Mouse (Mus musculus) ES-E14 (cell line): ENCODE data around the gene Ttll7. TPM values are rescaled to one million over a fixed set of nuclear protein-coding genes. Genes with fewer than 3 reads are reported as not detected.

Experiments used
- DNase-seq: peaks from one replicate; pipeline ENCODE4 v3.0.0-alpha.2; 2013; ENCODE audit warnings: low read depth, low spot score
- H3K27ac ChIP-seq: 2 replicates; pipeline ENCODE4 v1.5.1; 2012; ENCODE audit warnings: low read depth, mild to moderate bottlenecking, low read length, moderate library complexity, mixed read lengths; ENCODE audit not compliant: poor library complexity, insufficient read depth, severe bottlenecking
- H3K36me3 ChIP-seq: 2 replicates; pipeline ENCODE4 v1.6.1; 2012; ENCODE audit warnings: mild to moderate bottlenecking, low read length, moderate library complexity, mixed read lengths; ENCODE audit not compliant: control insufficient read depth, poor library complexity, insufficient read depth, severe bottlenecking
- H3K4me1 ChIP-seq, 2 experiments: fragments of 150-350 bp in 1 of 2; sonication (generic) in 1 of 2; 2 replicates each; pipeline ENCODE4 v1.6.1; 2012; ENCODE audit warnings: low read length in 2 of 2, mild to moderate bottlenecking in 1 of 2, mixed read lengths in 1 of 2; ENCODE audit not compliant: control insufficient read depth in 2 of 2, insufficient read depth in 2 of 2, poor library complexity in 1 of 2
- H3K4me3 ChIP-seq, 2 experiments: fragments of 150-350 bp in 1 of 2; sonication (generic) in 1 of 2; 2 replicates each; pipeline ENCODE4 v1.5.1; 2012; ENCODE audit warnings: low read length in 2 of 2, low read depth in 1 of 2, mild to moderate bottlenecking in 1 of 2, mixed read lengths in 1 of 2; ENCODE audit not compliant: insufficient read depth in 1 of 2, poor library complexity in 1 of 2, severe bottlenecking in 1 of 2
- H3K9ac ChIP-seq: 2 replicates; pipeline ENCODE4 v1.6.1; 2012; ENCODE audit warnings: low read depth, mild to moderate bottlenecking, low read length, mixed read lengths; ENCODE audit not compliant: poor library complexity, insufficient read depth, severe bottlenecking
- H3K9me3 ChIP-seq: fragments of 150-350 bp; sonication (generic); 2 replicates; pipeline ENCODE4 v1.6.1; 2012; ENCODE audit warnings: low read depth, mild to moderate bottlenecking, low read length; ENCODE audit not compliant: control insufficient read depth, insufficient read depth
- CHD2 ChIP-seq: IDR thresholded peaks from 2 replicates; pipeline ENCODE4 v1.6.1; 2014; ENCODE audit warnings: mild to moderate bottlenecking, low read depth, low read length, inconsistent platforms
- HCFC1 ChIP-seq: IDR thresholded peaks from 2 replicates; pipeline ENCODE4 v1.6.1; 2012; ENCODE audit warnings: low read length, inconsistent platforms, borderline replicate concordance; ENCODE audit not compliant: insufficient read depth
- MAFK ChIP-seq: IDR thresholded peaks from 2 replicates; pipeline ENCODE4 v1.6.1; 2014; ENCODE audit warnings: mild to moderate bottlenecking, low read depth, low read length, inconsistent platforms; ENCODE audit not compliant: insufficient read depth
- ZC3H11A ChIP-seq: IDR thresholded peaks from 2 replicates; pipeline ENCODE4 v1.6.1; 2012; ENCODE audit warnings: low read depth, mild to moderate bottlenecking, inconsistent platforms, low read length, borderline replicate concordance
- ZNF384 ChIP-seq: IDR thresholded peaks from 2 replicates; pipeline ENCODE4 v1.6.1; 2012; ENCODE audit warnings: low read depth, low read length, inconsistent platforms
- in situ Hi-C, 2 experiments: fragments of 600-800 bp; cut with MboI; formaldehyde crosslinking; loops; one replicate each; pipeline ENCODE4 v1.15.1; 2025; ENCODE audit warnings: low sequenced_read_pairs in 2 of 2, inconsistent platforms in 1 of 2; ENCODE audit not compliant: unreplicated experiment in 2 of 2
- total RNA-seq: library from RNA; depleted of rRNA; stranded (reverse); fragments of 300-350 nt; gene quantifications from 2 replicates; pipeline ENCODE4 v1.2.3, GENCODE M21; 2012; rRNA removed

The Ttll7 gene
- total RNA-seq, 1 experiment = 0.94 TPM

DNA sequence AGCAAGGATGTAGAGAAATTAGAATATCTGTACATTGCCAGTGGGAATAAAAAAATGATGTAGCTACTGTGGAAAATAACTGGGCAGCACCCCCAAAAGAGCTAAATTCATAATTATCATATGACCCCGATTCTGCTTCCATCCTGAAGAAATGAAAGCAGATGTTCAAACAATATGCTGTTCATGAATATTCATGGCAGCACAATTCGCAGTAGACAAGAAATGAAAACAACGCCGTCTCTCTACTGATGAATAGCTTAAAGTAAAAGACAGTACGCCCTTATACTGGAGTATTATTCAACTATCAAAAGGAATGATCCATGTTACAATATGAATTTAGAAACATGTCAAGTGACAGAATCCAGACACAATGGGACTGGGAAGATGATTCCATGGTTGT is 174.1 kb downstream of the Ttll7 start:
- in situ Hi-C loops = no loop called here
- Histone ChIP-seq H3K4me3 (no peak overlapping the region), H3K9me3 (no peaks in the 10 kb centered on the region), H3K9ac (no peak overlapping the region), H3K27ac (no peak overlapping the region), H3K36me3 (no peaks in the 10 kb centered on the region), H3K4me1 (no peaks in the 10 kb centered on the region)
- no peak for TF ChIP-seq CHD2
- TF ChIP-seq ZNF384 = no peak
- TF ChIP-seq HCFC1 = no peak
- TF ChIP-seq MAFK = no peak
- no peak for TF ChIP-seq ZC3H11A
- no peak for DNase-seq

DNA sequence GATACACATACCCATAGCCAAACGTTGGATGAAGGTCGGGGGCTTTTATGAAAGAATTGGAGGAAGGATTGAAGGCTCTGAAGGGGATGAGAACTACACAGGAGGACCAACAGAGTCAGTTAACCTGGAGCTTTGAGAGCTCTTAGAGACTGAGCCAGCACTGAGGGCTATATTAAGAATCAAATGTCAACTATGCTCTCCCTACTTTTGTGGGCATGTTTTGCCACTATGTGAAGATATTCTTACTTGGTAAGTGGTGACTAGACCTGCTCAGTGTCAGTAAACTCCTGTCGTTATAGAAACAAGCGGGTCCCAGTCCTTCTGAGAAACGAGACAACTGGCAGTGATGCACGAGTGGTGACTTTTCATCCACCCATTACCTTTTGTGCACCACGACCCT is 176.2 kb downstream of the Ttll7 start:
- Histone ChIP-seq H3K27ac (no peak overlapping the region), H3K9ac (no peak overlapping the region), H3K36me3 (no peaks in the 10 kb centered on the region), H3K4me1 (no peaks in the 10 kb centered on the region), H3K4me3 (no peak overlapping the region), H3K9me3 (no peaks in the 10 kb centered on the region)
- in situ Hi-C loops = no loop called here
- TF ChIP-seq CHD2 = no peak
- no peak for TF ChIP-seq ZC3H11A
- TF ChIP-seq HCFC1 = no peak
- no peak for TF ChIP-seq MAFK
- DNase-seq = no peak

DNA sequence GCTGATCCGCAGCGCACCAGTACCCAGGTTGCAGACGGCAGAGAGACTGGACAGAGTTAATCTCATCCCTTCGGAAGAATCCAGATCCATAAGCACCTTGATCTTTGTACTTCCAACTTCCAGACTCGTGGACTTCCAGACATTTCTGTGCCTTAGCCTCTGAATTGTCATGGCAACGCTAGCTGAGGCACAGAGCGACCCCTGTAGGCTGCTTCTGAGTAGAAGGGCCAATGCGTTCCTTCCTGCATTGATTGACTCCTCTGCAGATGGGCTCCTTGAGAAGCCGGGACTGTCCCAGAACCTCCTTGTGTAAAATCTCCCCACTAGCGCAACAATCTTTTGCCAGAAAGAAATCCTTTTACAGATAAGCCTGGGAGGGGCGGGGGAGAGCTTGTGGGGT is 177.6 kb downstream of the Ttll7 start:
- in situ Hi-C loops = no loop called here
- no peak for DNase-seq
- no peaks in the 10 kb centered on the region for H3K9me3 ChIP-seq

DNA sequence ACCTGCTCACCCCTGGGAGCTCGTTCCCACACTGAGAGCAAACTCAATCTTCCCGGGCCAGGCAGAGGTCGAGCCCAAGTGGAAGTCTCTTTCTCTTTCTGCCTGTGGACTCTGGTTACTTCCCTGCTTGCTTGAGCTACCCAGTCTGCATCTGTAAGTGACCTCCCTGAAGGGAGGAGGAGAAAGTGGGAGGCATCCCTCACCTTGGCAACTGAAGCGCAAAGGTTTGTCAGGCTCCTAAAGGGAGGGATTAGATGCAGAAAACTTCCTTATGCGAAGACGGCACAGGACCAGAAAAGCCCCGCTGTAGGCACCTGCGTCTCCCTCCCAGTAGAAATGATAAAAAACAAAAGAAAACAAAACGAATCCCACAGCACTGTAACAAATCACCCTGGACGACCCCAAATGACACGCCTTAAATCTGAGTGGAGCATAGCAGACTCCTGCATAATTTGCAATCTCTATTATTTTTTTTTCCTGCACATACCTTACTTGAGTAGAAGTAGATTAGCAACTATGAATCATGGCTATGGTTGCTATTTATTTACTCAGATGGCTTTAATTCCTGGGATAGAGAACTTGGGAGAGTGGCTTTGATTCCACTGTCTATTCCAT is 178.2 kb downstream of the Ttll7 start:
- Histone ChIP-seq H3K4me1 (no peaks in the 10 kb centered on the region), H3K9me3 (no peaks in the 10 kb centered on the region), H3K36me3 (no peaks in the 10 kb centered on the region), H3K4me3 (no peak overlapping the region), H3K9ac (no peak overlapping the region), H3K27ac (no peak overlapping the region)
- TF ChIP-seq MAFK (no peak), CHD2 (no peak), ZNF384 (no peak), HCFC1 (no peak), ZC3H11A (no peak)
- in situ Hi-C loops = no loop called here
- DNase-seq = no peak

More for the DNA sequence above, 177.6 kb downstream of the Ttll7 start:
- Histone ChIP-seq H3K27ac (no peak overlapping the region), H3K4me3 (no peak overlapping the region), H3K9ac (no peak overlapping the region), H3K36me3 (no peaks in the 10 kb centered on the region), H3K4me1 (no peaks in the 10 kb centered on the region)
- no peak for TF ChIP-seq CHD2
- TF ChIP-seq MAFK = no peak
- TF ChIP-seq HCFC1 = no peak
- TF ChIP-seq ZNF384 = no peak
- no peak for TF ChIP-seq ZC3H11A

Other genes starting within 250 kb of the Ttll7 start
- gene Dnase2b, start 236.8 kb upstream of the Ttll7 start, total RNA-seq = not detected in 2 replicates
- gene 4930503B20Rik, start 201.1 kb upstream of the Ttll7 start, total RNA-seq = not detected in 2 replicates
- gene Samd13, start 166.8 kb upstream of the Ttll7 start, total RNA-seq = 0.45 TPM in 1 of 2 replicates, not detected in the other
- gene Prkacb, start 39.4 kb upstream of the Ttll7 start, total RNA-seq = 19.1 and 19.7 TPM in 2 replicates